Mouse (Mus musculus): ENCODE results near the gene Gas7.

DNA sequence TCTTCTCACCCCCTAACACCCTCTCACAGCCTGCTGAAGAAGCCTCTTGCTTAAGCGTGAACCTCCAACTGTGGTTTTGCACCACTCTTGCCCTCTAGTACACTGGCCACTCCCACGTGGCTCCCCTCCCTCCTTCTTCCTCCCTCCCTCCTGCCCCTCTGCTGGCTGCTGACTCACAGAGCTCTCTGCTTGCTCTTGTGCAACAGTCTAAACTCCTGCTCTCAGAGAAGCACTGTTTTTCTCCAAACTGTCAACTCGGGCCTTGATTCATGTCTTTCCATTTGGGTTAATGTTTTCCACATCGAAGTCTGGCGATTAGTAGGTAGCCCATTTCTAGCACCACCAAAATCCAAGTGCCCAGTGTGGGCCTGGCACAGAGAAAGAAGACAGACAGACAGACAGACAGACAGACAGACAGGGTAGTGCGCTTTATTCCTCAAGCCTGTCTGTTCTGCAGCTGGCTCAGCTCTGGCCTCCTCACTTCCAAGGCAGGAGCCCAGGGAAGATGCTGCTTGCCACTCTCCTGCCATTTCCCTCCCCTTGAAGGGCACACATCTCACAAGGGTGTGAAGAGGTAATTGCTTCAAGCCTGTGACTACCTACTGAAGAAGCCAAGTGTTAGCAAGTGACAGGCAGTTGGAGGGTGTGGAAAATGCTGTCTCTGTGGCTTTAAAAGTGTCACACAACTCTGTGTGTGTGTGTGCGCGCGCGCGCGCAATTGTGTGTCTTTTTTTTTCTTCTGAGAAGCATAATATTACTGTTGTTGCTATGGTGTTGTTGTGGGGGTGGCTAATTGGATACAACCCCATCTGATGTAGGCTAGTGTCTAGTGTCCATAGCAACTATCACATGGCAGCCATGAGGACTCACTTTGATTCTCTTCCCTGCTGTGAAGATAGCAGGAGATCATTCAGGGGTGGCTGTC, 71.6 kb downstream of the Gas7 start:
- TF ChIP-seq POLR2A (IDR thresholded peaks at IDR 0.05; ENCODE audit: borderline replicate concordance, low read depth, low read length) (no peak), CTCF (IDR thresholded peaks at IDR 0.05; ENCODE audit: low read depth, low read length) (no peak)
